Mouse (Mus musculus) CH12.LX (cell line): ENCODE measurements at regions not wholly inside any gene's neighbourhood (a gene's known extent, or its start where the extent isn't known, plus 50 kb on each side); places are given as distances from the start of the nearest gene placed in this dataset.

Source experiments
- DNase-seq: peaks from one replicate; pipeline ENCODE4 v3.0.0-alpha.2; 2013; ENCODE audit errors: extremely low read depth
- H3K27ac ChIP-seq: 2 replicates; pipeline ENCODE4 v1.5.1; 2012; ENCODE audit warnings: low read depth, mild to moderate bottlenecking, control low read depth, moderate library complexity; ENCODE audit not compliant: insufficient read depth
- H3K27me3 ChIP-seq: replicated peaks from 2 replicates; pipeline ENCODE3; 2012; ENCODE audit warnings: inconsistent platforms
- H3K36me3 ChIP-seq, 2 experiments: replicated peaks in 1 of 2; 2 replicates each; pipeline versions ENCODE3 to v1.6.1; 2012; ENCODE audit warnings: inconsistent platforms in 1 of 2, low read length in 1 of 2, mild to moderate bottlenecking in 1 of 2, mixed read lengths in 1 of 2, moderate library complexity in 1 of 2; ENCODE audit not compliant: control insufficient read depth in 1 of 2, insufficient read depth in 1 of 2
- H3K4me1 ChIP-seq, 2 experiments: 2 replicates each; pipeline ENCODE4 v1.6.1; 2012; ENCODE audit warnings: inconsistent platforms in 1 of 2, moderate library complexity in 1 of 2; ENCODE audit not compliant: insufficient read depth in 2 of 2, control insufficient read depth in 1 of 2
- H3K4me2 ChIP-seq: 2 replicates; pipeline ENCODE4 v1.6.1; 2012; ENCODE audit warnings: low read depth, mild to moderate bottlenecking, control low read depth; ENCODE audit not compliant: poor library complexity, insufficient read depth, severe bottlenecking
- H3K4me3 ChIP-seq, 3 experiments: fragments of 150-350 bp in 1 of 3; sonication (generic) in 1 of 3; replicated peaks in 1 of 3; 2 replicates each; pipeline versions ENCODE3 to v1.5.1; 2011 to 2012; ENCODE audit warnings: low read depth in 2 of 3, low read length in 2 of 3, mild to moderate bottlenecking in 2 of 3, moderate library complexity in 2 of 3, control low read depth in 1 of 3, improper control_type of control experiment in 1 of 3, inconsistent platforms in 1 of 3, mixed read lengths in 1 of 3; ENCODE audit not compliant: poor library complexity in 1 of 3
- H3K79me2 ChIP-seq: replicated peaks from 2 replicates; pipeline ENCODE4 v1.6.1; 2012; ENCODE audit warnings: mild to moderate bottlenecking, moderate library complexity; ENCODE audit not compliant: control insufficient read depth, poor library complexity, insufficient read depth, severe bottlenecking; ENCODE audit errors: extremely low read depth
- H3K9ac ChIP-seq: 2 replicates; pipeline ENCODE4 v1.6.1; 2012; ENCODE audit warnings: low read depth, mild to moderate bottlenecking, control low read depth, moderate library complexity; ENCODE audit not compliant: insufficient read depth
- H3K9me3 ChIP-seq: replicated peaks from 2 replicates; pipeline ENCODE3; 2012; ENCODE audit warnings: low read length, inconsistent platforms, mixed read lengths
- BHLHE40 ChIP-seq: IDR thresholded peaks from 2 replicates; pipeline ENCODE4 v1.6.1; 2011; ENCODE audit warnings: mild to moderate bottlenecking, low read depth, low read length, improper control_type of control experiment
- CTCF ChIP-seq, 2 experiments: IDR thresholded peaks in 1 of 2; conservative IDR thresholded peaks in 1 of 2; 2 replicates each; pipeline ENCODE4 v1.5.1; 2011 to 2012; ENCODE audit warnings: low read depth in 2 of 2, low read length in 2 of 2, improper control_type of control experiment in 1 of 2, inconsistent platforms in 1 of 2, mild to moderate bottlenecking in 1 of 2, moderate library complexity in 1 of 2
- EP300 ChIP-seq: IDR thresholded peaks from 2 replicates; pipeline ENCODE4 v1.6.1; 2011; ENCODE audit warnings: low read length, improper control_type of control experiment
- ETS1 ChIP-seq: conservative IDR thresholded peaks from 2 replicates; pipeline ENCODE4 v1.6.1; 2012; ENCODE audit warnings: low read depth, mild to moderate bottlenecking, inconsistent platforms, low read length, improper control_type of control experiment, moderate library complexity
- GABPA ChIP-seq: IDR thresholded peaks from 2 replicates; pipeline ENCODE4 v1.6.1; 2012; ENCODE audit warnings: low read depth, low read length, improper control_type of control experiment, inconsistent platforms; ENCODE audit not compliant: insufficient replicate concordance
- MAFK ChIP-seq: IDR thresholded peaks from 2 replicates; pipeline ENCODE4 v1.6.1; 2011; ENCODE audit warnings: low read length, improper control_type of control experiment; ENCODE audit not compliant: insufficient replicate concordance
- MAX ChIP-seq: IDR thresholded peaks from 2 replicates; pipeline ENCODE4 v1.6.1; 2011; ENCODE audit warnings: low read length, improper control_type of control experiment
- MAZ ChIP-seq: IDR thresholded peaks from 2 replicates; pipeline ENCODE4 v1.6.1; 2012; ENCODE audit warnings: low read depth, mild to moderate bottlenecking, inconsistent platforms, low read length, improper control_type of control experiment, moderate library complexity
- MEF2A ChIP-seq: IDR thresholded peaks from 2 replicates; pipeline ENCODE4 v1.6.1; 2014; ENCODE audit warnings: low read depth, mild to moderate bottlenecking, inconsistent platforms, low read length, improper control_type of control experiment, borderline replicate concordance
- MXI1 ChIP-seq: IDR thresholded peaks from 2 replicates; pipeline ENCODE4 v1.6.1; 2011; ENCODE audit warnings: mild to moderate bottlenecking, low read depth, low read length, improper control_type of control experiment
- MYC ChIP-seq: IDR thresholded peaks from 2 replicates; pipeline ENCODE4 v1.6.1; 2011; ENCODE audit warnings: low read depth, mild to moderate bottlenecking, improper control_type of control experiment, low read length
- NELFE ChIP-seq: IDR thresholded peaks from 2 replicates; pipeline ENCODE4 v1.6.1; 2011; ENCODE audit warnings: low read depth, low read length, improper control_type of control experiment
- NRF1 ChIP-seq: IDR thresholded peaks from 2 replicates; pipeline ENCODE4 v1.6.1; 2014; ENCODE audit warnings: low read depth, mild to moderate bottlenecking, inconsistent platforms, low read length, improper control_type of control experiment, moderate library complexity
- RAD21 ChIP-seq: IDR thresholded peaks from 2 replicates; pipeline ENCODE4 v1.6.1; 2011; ENCODE audit warnings: low read depth, mild to moderate bottlenecking, low read length, improper control_type of control experiment, moderate library complexity
- RCOR1 ChIP-seq: conservative IDR thresholded peaks from 2 replicates; pipeline ENCODE4 v1.6.1; 2012; ENCODE audit warnings: low read depth, mild to moderate bottlenecking, inconsistent platforms, low read length, improper control_type of control experiment
- SIN3A ChIP-seq: IDR thresholded peaks from 2 replicates; pipeline ENCODE4 v1.6.1; 2012; ENCODE audit warnings: low read length, improper control_type of control experiment, inconsistent platforms
- TBP ChIP-seq: conservative IDR thresholded peaks from 2 replicates; pipeline ENCODE4 v1.6.1; 2011; ENCODE audit warnings: low read depth, low read length, improper control_type of control experiment
- TCF12 ChIP-seq: IDR thresholded peaks from 2 replicates; pipeline ENCODE4 v1.6.1; 2014; ENCODE audit warnings: low read depth, mild to moderate bottlenecking, inconsistent platforms, low read length, improper control_type of control experiment
- UBTF ChIP-seq: IDR thresholded peaks from 2 replicates; pipeline ENCODE4 v1.6.1; 2012; ENCODE audit warnings: low read depth, mild to moderate bottlenecking, inconsistent platforms, low read length, improper control_type of control experiment, moderate library complexity
- USF1 ChIP-seq: IDR thresholded peaks from 2 replicates; pipeline ENCODE4 v1.6.1; 2014; ENCODE audit warnings: low read depth, mild to moderate bottlenecking, inconsistent platforms, low read length, improper control_type of control experiment
- USF2 ChIP-seq: conservative IDR thresholded peaks from 2 replicates; pipeline ENCODE4 v1.6.1; 2011; ENCODE audit warnings: low read depth, low read length, improper control_type of control experiment
- ZC3H11A ChIP-seq: IDR thresholded peaks from 2 replicates; pipeline ENCODE4 v1.6.1; 2012; ENCODE audit warnings: low read depth, mild to moderate bottlenecking, inconsistent platforms, low read length, improper control_type of control experiment
- ZNF384 ChIP-seq: IDR thresholded peaks from 2 replicates; pipeline ENCODE4 v1.6.1; 2012; ENCODE audit warnings: low read depth, low read length, improper control_type of control experiment, inconsistent platforms
- dilution Hi-C: fragments of 300-500 bp; cut with MboI; formaldehyde crosslinking; loops from 2 replicates; pipeline ENCODE4 v1.14.3; 2020; ENCODE audit warnings: low sequenced_read_pairs; ENCODE audit not compliant: extremely low pct_unique_long_range_greater_than_20kb, extremely low pct_ligation_motif_present
- in situ Hi-C: fragments of 300-500 bp; cut with MboI; formaldehyde crosslinking; loops from 3 replicates; pipeline ENCODE4 v1.14.3; 2019; ENCODE audit warnings: low sequenced_read_pairs, low pct_ligation_motif_present, low pct_unique_long_range_greater_than_20kb, mixed read lengths

- H3K4me3 ChIP-seq = no peak overlapping the region
- no peaks in the 10 kb centered on the region for H3K27me3 ChIP-seq
- no peak for DNase-seq
- peaks cover 37% of the 10 kb centered on the region for H3K9me3 ChIP-seq
- in situ Hi-C loops = no loop called here
- no peaks in the 10 kb centered on the region for H3K36me3 ChIP-seq
- H3K4me1 ChIP-seq = no peaks in the 10 kb centered on the region
- no peak overlapping the region for H3K9ac ChIP-seq
- TF ChIP-seq CTCF (conservative IDR thresholded peaks at IDR 0.05 in 1 of 2, IDR thresholded peaks at IDR 0.05 in 1 of 2; ENCODE audit: low read depth in 2 of 2, low read length in 2 of 2) = no peak
- no peak for TF ChIP-seq MAZ
- TF ChIP-seq MEF2A = no peak
- TF ChIP-seq TBP = no peak
- no peak for TF ChIP-seq ZNF384
- no peak for TF ChIP-seq MAX
- no peak for TF ChIP-seq NELFE
- TF ChIP-seq ZC3H11A = no peak
- no peak for TF ChIP-seq UBTF
- TF ChIP-seq TCF12 = no peak
- TF ChIP-seq USF1 = no peak
- no peak for TF ChIP-seq BHLHE40
- TF ChIP-seq, all 38 proteins: peak for 0
- dilution Hi-C loops = no loop called here
- no peaks in the 10 kb centered on the region for H3K79me2 ChIP-seq
- H3K4me2 ChIP-seq = no peak overlapping the region
- no peak overlapping the region for H3K27ac ChIP-seq
Observed at GRCm38 (mm10) chr2:139071690-139072089, 422.0 kb upstream of the Sptlc3 start.

- no peak overlapping the region for H3K4me3 ChIP-seq
- in situ Hi-C loops = no loop called here
- dilution Hi-C loops = no loop called here
- no peaks in the 10 kb centered on the region for H3K27me3 ChIP-seq
- no peaks in the 10 kb centered on the region for H3K36me3 ChIP-seq
- no peak overlapping the region for H3K27ac ChIP-seq
- DNase-seq = no peak
- H3K4me2 ChIP-seq = no peak overlapping the region
- no peaks in the 10 kb centered on the region for H3K79me2 ChIP-seq
- H3K4me1 ChIP-seq = no peaks in the 10 kb centered on the region
- TF ChIP-seq RCOR1 (no peak), MYC (no peak), CTCF (conservative IDR thresholded peaks at IDR 0.05 in 1 of 2, IDR thresholded peaks at IDR 0.05 in 1 of 2; ENCODE audit: low read depth in 2 of 2, low read length in 2 of 2) (no peak), RAD21 (no peak), MAX (no peak), EP300 (no peak), MAFK (no peak), GABPA (no peak), ZC3H11A (no peak), SIN3A (no peak), NRF1 (no peak), USF2 (no peak), MXI1 (no peak), ETS1 (no peak)
- H3K9me3 ChIP-seq = peaks cover 19% of the 10 kb centered on the region
- no peak overlapping the region for H3K9ac ChIP-seq
Observed at GRCm38 (mm10) chr2:139093487-139094066, 400.1 kb upstream of the Sptlc3 start.
